Mouse (Mus musculus) myocyte (in vitro differentiated cells): ENCODE measurements around the gene Glis3. TPM values are rescaled to one million over a fixed set of nuclear protein-coding genes. Genes with fewer than 3 reads are reported as not detected.

Source experiments
- H3K27me3 ChIP-seq: one replicate; pipeline ENCODE4 v1.6.1; 2011; ENCODE audit not compliant: control insufficient read depth, insufficient read depth, insufficient read length
- H3K36me3 ChIP-seq: one replicate; pipeline ENCODE4 v1.6.1; 2011; ENCODE audit not compliant: control insufficient read depth, insufficient read depth
- H3K4me2 ChIP-seq: one replicate; pipeline ENCODE4 v1.6.1; 2011; ENCODE audit warnings: low read depth, control low read depth
- H3K4me3 ChIP-seq: one replicate; pipeline ENCODE4 v1.5.1; 2011; ENCODE audit warnings: mild to moderate bottlenecking, control low read depth, moderate library complexity
- H3K79me2 ChIP-seq: one replicate; pipeline ENCODE4 v1.6.1; 2011; ENCODE audit not compliant: control insufficient read depth, insufficient read depth
- H3ac ChIP-seq: one replicate; pipeline ENCODE4 v1.6.1; 2011; ENCODE audit not compliant: control insufficient read depth, insufficient read length
- CEBPB ChIP-seq: IDR thresholded peaks from 2 replicates; pipeline ENCODE4 v1.6.1; 2011; ENCODE audit warnings: mild to moderate bottlenecking, moderate library complexity; ENCODE audit not compliant: poor library complexity, insufficient read depth, severe bottlenecking
- E2F4 ChIP-seq: IDR thresholded peaks from one replicate; pipeline ENCODE4 v1.6.1; 2011; ENCODE audit warnings: mild to moderate bottlenecking, control low read depth, moderate library complexity; ENCODE audit not compliant: insufficient read depth
- MAX ChIP-seq: IDR thresholded peaks from one replicate; pipeline ENCODE4 v1.6.1; 2011; ENCODE audit warnings: low read depth, mild to moderate bottlenecking, control low read depth
- MYOD1 ChIP-seq, 3 experiments: IDR thresholded peaks; one replicate each; pipeline ENCODE4 v1.6.1; 2011; ENCODE audit warnings: control low read depth in 2 of 3, low read depth in 2 of 3, mild to moderate bottlenecking in 2 of 3, moderate library complexity in 1 of 3; ENCODE audit not compliant: insufficient read length in 2 of 3, control insufficient read depth in 1 of 3
- MYOG ChIP-seq, 3 experiments: IDR thresholded peaks; one replicate each; pipeline ENCODE4 v1.6.1; 2011; ENCODE audit warnings: control low read depth in 2 of 3, low read depth in 2 of 3, mild to moderate bottlenecking in 2 of 3; ENCODE audit not compliant: insufficient read length in 2 of 3, control insufficient read depth in 1 of 3, insufficient read depth in 1 of 3
- POLR2A ChIP-seq: IDR thresholded peaks from one replicate; pipeline ENCODE4 v1.6.1; 2011; ENCODE audit warnings: low read depth, mild to moderate bottlenecking, control low read depth, moderate library complexity; ENCODE audit not compliant: insufficient read length
- POLR2AphosphoS2 ChIP-seq: IDR thresholded peaks from one replicate; pipeline ENCODE4 v1.6.1; 2011; ENCODE audit warnings: low read depth, control low read depth; ENCODE audit not compliant: insufficient read length
- REST ChIP-seq: IDR thresholded peaks from one replicate; pipeline ENCODE4 v1.6.1; 2011; ENCODE audit warnings: mild to moderate bottlenecking, control low read depth, moderate library complexity; ENCODE audit not compliant: insufficient read depth, insufficient read length
- SRF ChIP-seq: IDR thresholded peaks from one replicate; pipeline ENCODE4 v1.6.1; 2011; ENCODE audit warnings: low read depth; ENCODE audit not compliant: control insufficient read depth, insufficient read length
- TCF12 ChIP-seq: IDR thresholded peaks from one replicate; pipeline ENCODE4 v1.6.1; 2011; ENCODE audit warnings: mild to moderate bottlenecking, control low read depth; ENCODE audit not compliant: poor library complexity, insufficient read depth, severe bottlenecking
- TCF3 ChIP-seq: IDR thresholded peaks from one replicate; pipeline ENCODE4 v1.6.1; 2011; ENCODE audit warnings: low read depth, control low read depth; ENCODE audit not compliant: insufficient read length
- USF1 ChIP-seq: IDR thresholded peaks from one replicate; pipeline ENCODE4 v1.6.1; 2011; ENCODE audit warnings: low read depth, mild to moderate bottlenecking, control low read depth, moderate library complexity
- polyA plus RNA-seq: library from polyadenylated mRNA; unstranded; fragments of >200 nt; fragmentation: generic; extraction: Trizol; gene quantifications from one replicate; pipeline ENCODE4 v1.2.1, GENCODE M21; 2012; ENCODE audit warnings: missing spikeins

The Glis3 gene
- polyA plus RNA-seq, 1 experiment, result 0.79 TPM

DNA sequence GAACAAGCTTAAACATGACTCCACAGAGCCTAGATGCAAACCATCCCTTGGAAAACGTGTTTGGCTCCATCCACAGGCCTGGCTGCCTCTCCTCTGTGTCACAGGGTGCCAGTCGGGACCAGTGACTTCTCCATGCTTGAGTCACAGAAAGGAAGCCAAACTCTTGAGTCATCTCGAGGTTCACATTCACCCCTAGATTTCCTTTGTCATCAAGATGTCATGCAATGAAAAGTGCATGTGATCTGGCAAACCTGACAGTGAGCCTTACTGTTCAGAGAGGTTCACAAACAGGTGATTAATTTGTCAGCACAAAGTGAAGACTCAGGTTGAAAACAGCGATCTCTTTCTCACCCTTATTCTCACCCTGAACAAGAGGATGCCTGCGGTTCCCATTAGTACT is 290.7 kb downstream of the Glis3 start:
- peak overlapping the region; percentile 24 for H3K4me2 ChIP-seq
- TF ChIP-seq TCF12 (no peak), POLR2A (no peak), MYOD1 (IDR thresholded peaks at IDR 0.05; ENCODE audit: control insufficient read depth in 1 of 3, insufficient read length in 2 of 3, low read depth in 2 of 3) (no peak), USF1 (no peak)
- no peak overlapping the region for H3ac ChIP-seq
- no peaks in the 10 kb centered on the region for H3K79me2 ChIP-seq
- no peak overlapping the region for H3K4me3 ChIP-seq
- H3K36me3 ChIP-seq, result no peaks in the 10 kb centered on the region
- H3K27me3 ChIP-seq, result no peaks in the 10 kb centered on the region

DNA sequence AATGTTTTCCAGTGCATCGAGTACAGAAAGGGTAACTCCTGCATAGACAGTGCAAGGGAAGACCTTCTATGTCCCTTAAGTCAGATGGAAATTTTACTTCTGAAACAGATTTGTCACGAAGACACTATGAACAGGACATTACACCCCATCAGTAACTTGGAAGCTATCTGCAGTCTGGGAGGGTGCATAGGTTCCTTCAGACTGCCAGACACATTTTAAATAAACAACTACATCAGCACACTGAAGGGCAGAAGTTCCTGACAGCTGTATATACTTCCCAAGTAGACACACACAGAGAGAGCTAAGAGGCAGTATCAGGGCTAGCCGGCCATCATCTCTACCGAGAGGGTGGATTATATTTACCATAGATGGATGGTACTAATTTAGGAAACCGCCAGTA is 296.5 kb downstream of the Glis3 start:
- no peak overlapping the region for H3K4me3 ChIP-seq

GRCm38 (mm10) chr19:28382168-28382911 is 297.5 kb downstream of the Glis3 start:
- H3ac ChIP-seq, result no peak overlapping the region
- no peak for TF ChIP-seq E2F4
- no peak for TF ChIP-seq SRF
- TF ChIP-seq CEBPB, result no peak
- TF ChIP-seq MYOD1 (IDR thresholded peaks at IDR 0.05; ENCODE audit: control insufficient read depth in 1 of 3, insufficient read length in 2 of 3, low read depth in 2 of 3), result no peak
- no peak for TF ChIP-seq POLR2A
- no peak for TF ChIP-seq TCF12
- TF ChIP-seq USF1, result no peak
- no peak for TF ChIP-seq MAX
- no peak for TF ChIP-seq MYOG (IDR thresholded peaks at IDR 0.05; ENCODE audit: control insufficient read depth in 1 of 3, insufficient read depth in 1 of 3, insufficient read length in 2 of 3, low read depth in 2 of 3)
- no peak for TF ChIP-seq REST
- TF ChIP-seq TCF3, result no peak
- TF ChIP-seq POLR2AphosphoS2, result no peak

More for the DNA sequence above, 296.5 kb downstream of the Glis3 start:
- Histone ChIP-seq H3K27me3 (no peaks in the 10 kb centered on the region), H3K4me2 (no peak overlapping the region), H3K36me3 (no peaks in the 10 kb centered on the region), H3K79me2 (no peaks in the 10 kb centered on the region), H3ac (no peak overlapping the region)
- no peak for TF ChIP-seq MAX
- TF ChIP-seq SRF, result no peak
- no peak for TF ChIP-seq CEBPB
- no peak for TF ChIP-seq MYOG (IDR thresholded peaks at IDR 0.05; ENCODE audit: control insufficient read depth in 1 of 3, insufficient read depth in 1 of 3, insufficient read length in 2 of 3, low read depth in 2 of 3)
- TF ChIP-seq E2F4, result no peak
- TF ChIP-seq MYOD1 (IDR thresholded peaks at IDR 0.05; ENCODE audit: control insufficient read depth in 1 of 3, insufficient read length in 2 of 3, low read depth in 2 of 3), result no peak
- TF ChIP-seq POLR2A, result no peak
- TF ChIP-seq TCF12, result no peak
- TF ChIP-seq USF1, result no peak
- no peak for TF ChIP-seq TCF3
- no peak for TF ChIP-seq POLR2AphosphoS2
- TF ChIP-seq REST, result no peak

DNA sequence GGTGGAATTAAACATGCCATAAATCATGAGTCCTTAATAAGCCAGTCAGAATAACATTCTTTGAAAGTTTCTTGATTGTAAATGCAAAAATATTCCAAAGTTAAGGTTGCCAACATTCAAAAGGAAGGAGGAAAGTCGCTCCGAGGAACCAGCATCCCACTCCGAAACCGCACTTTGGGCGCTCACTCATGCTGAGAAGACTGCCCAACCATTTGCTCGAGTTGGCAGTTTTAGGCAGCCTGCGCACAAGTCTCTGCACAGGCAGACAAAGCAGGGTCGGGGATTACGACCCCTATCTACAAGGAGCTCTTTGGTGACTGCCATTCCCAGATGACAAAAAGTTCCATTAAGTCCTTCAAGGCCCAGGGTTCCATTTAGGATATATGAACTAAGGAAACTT is 298.4 kb downstream of the Glis3 start:
- Histone ChIP-seq H3K36me3 (no peaks in the 10 kb centered on the region), H3K79me2 (no peaks in the 10 kb centered on the region), H3K4me3 (no peak overlapping the region), H3K27me3 (no peaks in the 10 kb centered on the region), H3ac (no peak overlapping the region), H3K4me2 (no peak overlapping the region)
- TF ChIP-seq TCF12 (no peak), CEBPB (no peak), TCF3 (no peak), POLR2A (no peak), MYOD1 (IDR thresholded peaks at IDR 0.05; ENCODE audit: control insufficient read depth in 1 of 3, insufficient read length in 2 of 3, low read depth in 2 of 3) (no peak), E2F4 (no peak), SRF (no peak)

More at GRCm38 (mm10) chr19:28382168-28382911, 297.5 kb downstream of the Glis3 start:
- no peak overlapping the region for H3K4me3 ChIP-seq
- H3K36me3 ChIP-seq, result no peaks in the 10 kb centered on the region
- H3K79me2 ChIP-seq, result no peaks in the 10 kb centered on the region
- H3K27me3 ChIP-seq, result no peaks in the 10 kb centered on the region
- H3K4me2 ChIP-seq, result no peak overlapping the region

- H3K4me3 ChIP-seq, result no peak overlapping the region
- TF ChIP-seq TCF12 (no peak), MYOG (IDR thresholded peaks at IDR 0.05; ENCODE audit: control insufficient read depth in 1 of 3, insufficient read depth in 1 of 3, insufficient read length in 2 of 3, low read depth in 2 of 3) (no peak)
- H3K27me3 ChIP-seq, result no peaks in the 10 kb centered on the region
- no peak overlapping the region for H3ac ChIP-seq
- no peaks in the 10 kb centered on the region for H3K36me3 ChIP-seq
- no peak overlapping the region for H3K4me2 ChIP-seq
- no peaks in the 10 kb centered on the region for H3K79me2 ChIP-seq
Measured at GRCm38 (mm10) chr19:28380691-28381262, 299.1 kb downstream of the Glis3 start.
